Mouse (Mus musculus) A20 (cell line): Measurements from ENCODE around the gene Bicd2.
A peak's percentile ranks its signal among the peaks of the same experiment; 100 is the strongest.

Experiments
- DNase-seq: peaks from one replicate; pipeline ENCODE4 v3.0.0-alpha.2; 2011; ENCODE audit warnings: low read depth, low spot score

Bicd2 gene

DNA sequence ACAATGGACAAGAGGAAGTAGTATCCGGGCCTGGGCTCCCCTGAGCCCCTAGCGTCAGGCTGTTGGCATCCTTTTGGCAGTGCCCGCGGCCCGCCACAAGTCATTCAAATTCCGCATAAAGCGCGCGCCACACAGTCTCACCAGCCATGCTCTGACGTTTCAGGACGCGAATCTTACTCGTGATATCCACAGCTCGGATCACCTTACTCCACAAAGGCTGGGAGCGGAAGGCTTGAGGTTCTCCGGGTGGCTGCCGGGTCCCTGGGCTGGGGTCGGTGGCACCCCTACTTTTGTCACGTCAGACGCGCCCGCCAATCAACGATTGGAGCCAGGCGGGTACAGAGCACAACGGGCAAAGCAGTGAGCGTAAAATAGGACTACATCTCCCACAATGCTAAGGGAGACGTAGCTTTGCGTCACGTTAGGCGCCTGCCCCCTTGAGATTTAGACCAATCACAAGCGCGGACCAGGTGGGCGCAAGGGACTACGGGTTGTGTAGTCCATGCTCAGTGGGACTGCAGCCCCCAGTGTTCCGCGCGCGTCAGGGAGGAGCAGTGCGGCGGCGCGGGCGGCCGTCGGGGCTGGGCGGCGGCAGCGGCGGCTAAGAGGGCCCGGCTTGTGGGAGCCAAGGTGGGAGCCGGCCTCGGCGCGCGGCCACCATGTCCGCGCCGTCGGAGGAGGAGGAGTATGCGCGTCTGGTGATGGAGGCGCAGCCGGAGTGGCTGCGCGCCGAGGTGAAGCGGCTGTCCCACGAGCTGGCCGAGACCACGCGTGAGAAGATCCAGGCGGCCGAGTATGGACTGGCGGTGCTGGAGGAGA, at the start of gene Bicd2:
Bicd2 (plus strand) TSS at position 574 of the 819 bp plus-strand sequence.
- DNase-seq, result peak; percentile 98

DNA sequence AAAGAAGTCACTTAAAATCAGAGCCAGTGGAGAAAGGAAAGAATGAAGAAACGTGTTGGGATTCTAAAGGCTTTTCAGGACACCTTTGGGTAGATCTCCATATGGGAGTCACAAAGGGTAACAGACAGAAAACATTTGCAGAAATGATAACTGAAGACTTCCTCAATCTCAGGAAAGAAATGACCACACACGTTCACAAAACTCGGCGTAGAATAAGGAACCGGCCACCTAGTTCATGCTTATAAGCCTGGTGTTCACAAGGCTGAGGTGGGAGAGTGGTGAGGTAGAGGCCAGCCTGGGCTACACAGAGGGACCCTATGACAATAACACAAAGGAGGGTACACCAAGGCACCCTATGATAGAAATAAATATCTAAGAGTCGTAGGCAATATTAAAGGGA, 49.4 kb upstream of the Bicd2 start:
- peak; percentile 65 for DNase-seq

DNA sequence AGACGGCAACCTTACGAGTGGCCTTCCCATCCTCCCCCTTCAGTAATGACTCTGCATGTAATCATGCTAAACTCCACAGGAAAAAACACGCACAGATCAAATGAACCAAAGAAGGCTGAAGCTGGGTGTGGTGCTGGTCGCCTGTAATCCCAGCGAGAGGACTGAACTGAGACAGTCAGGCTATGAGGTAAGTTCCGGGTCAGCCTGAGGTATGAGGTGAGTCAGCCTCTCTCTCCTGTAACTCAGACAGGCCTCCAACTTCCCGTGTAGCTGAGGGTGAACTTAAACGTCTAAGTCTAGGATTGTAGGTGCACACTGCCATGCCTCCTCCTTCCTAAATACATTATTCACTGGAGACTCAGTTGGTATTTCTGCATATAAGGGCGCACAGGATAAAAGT, 47.3 kb upstream of the Bicd2 start:
- no peak for DNase-seq

DNA sequence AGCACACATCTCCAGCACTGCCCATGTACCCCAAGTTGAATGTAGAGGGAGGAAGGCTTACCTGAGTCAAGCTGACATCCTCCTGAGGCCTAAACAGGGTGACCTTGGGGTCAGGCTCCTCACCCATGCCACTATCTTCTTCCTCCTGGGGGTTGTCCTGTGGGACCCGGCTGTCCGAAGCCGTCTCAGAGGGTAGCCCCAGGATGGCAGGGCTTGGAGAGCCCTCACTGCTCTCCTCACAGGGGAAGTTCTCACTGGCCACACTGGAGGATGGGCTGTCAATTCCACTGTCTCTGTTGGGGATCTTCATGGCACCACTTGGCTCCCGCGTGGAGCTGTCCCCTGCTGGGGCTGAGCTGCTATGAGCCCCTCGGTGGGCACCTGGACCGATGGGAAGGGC, 45.1 kb upstream of the Bicd2 start:
- DNase-seq, result no peak

DNA sequence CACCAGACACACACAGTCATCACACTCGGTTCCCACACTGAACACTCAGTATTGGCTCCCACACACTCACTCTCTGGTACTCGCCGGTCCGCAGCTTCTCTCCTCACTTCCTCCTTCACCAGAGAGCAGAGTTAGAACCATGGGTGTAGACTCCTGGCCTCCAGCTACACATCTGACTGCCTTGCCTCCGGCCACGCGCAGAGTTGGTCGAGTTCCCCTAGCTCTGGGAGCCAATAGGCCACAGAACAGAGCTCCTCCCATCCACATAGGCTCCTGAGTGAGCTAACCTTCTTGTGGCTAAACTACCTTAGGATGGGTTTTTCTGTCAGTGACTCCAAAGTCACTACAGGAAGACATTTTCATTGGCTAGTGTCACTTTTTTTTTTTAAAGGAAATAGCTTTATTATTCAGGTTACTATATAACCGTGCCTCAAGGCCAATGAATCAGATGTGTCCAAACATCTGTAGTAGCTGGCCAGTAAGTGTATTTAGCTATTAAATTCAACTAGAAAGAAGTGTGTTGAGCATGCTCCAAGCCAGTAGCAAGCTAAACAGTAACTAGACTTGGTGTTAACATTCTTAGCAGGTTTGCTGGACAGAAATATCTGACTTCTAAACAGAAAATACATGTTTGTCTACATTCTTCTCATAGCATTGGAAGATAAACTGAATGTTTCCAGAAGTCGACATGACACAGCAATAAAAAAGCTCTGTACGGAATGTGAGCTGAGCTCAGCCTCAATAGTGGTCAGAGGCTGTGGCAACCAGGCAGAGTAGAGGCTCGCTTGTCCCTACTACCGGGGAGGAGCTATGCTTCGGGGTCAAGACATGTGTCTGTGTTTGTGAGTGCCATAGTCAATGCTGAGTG, 42.6 kb upstream of the Bicd2 start:
- DNase-seq, result peak; percentile 41

DNA sequence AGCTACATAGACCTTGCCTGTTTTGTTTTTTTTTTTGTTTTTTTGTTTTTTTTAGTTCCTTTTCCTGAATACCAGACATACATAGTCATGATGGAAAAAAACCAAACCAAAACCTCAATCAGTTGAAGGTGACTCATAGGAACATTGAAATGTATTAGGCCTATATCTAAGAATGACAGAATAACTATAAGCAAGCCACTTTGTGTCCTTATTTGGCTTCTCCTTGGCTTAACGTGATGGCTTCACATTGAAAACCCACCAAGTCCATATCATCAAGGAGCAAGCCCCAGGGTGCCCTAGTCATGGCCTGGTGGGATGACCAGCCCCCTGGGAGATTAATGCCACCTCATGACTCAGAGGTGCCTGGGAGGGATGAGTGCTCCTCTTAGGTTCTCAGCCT, 40.6 kb upstream of the Bicd2 start:
- DNase-seq, result no peak

DNA sequence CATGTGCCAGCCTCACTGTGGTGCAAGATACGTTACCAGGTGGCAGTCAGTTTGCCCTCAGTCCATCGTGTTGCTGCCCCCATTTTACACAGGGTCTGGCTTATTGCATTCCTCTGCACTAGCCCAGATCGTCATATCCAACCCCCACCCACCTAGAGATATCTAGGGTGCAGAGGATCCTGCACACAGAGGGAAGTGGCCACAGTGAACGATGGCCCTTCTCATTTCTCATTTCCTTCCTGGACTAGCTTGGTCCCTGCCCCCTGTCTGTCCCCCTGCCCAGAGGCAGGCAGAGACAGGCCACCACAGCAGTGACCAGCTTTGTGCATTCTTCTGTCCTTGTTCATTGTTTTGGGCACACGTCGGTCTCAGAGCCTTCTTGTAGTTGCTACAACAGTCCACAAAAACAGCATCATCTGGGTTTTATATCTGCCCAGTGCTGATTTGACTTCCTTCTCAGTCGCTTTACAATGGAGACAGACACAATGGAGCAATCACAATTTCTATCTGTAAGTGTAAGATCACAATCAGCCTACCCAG, 34.5 kb upstream of the Bicd2 start:
- no peak for DNase-seq

DNA sequence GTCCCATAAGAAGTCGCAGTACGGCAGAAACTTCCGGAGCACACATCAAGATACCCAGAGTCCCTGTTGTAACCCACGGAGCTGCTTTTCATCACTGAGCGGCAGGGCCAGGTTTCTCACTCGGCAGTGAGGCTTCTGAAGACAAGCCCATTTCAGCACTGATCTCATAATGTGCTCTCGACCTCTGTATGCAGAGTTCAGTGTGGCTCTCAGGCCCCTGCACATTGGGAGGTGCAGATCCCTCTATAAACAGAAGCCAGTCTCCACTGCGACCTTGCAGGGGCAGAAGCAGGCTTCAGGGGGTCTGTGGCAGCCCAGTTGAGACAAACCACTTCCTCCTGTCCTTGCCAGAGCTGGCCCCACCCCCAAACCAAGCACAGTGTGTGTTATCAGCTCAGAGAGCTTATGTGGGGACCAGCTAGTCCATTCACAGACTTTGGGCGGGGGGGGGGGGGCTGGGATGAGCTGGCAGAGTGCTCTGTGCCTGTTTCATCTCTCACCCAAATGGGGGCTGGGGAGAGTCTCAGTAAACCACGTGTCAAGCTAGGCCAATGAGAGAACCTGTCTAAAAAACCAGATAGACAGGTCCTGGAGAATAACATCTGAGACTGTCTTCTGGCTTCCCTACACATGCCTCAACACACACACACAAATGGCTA, 33.9 kb upstream of the Bicd2 start:
- DNase-seq, result peak; percentile 73

DNA sequence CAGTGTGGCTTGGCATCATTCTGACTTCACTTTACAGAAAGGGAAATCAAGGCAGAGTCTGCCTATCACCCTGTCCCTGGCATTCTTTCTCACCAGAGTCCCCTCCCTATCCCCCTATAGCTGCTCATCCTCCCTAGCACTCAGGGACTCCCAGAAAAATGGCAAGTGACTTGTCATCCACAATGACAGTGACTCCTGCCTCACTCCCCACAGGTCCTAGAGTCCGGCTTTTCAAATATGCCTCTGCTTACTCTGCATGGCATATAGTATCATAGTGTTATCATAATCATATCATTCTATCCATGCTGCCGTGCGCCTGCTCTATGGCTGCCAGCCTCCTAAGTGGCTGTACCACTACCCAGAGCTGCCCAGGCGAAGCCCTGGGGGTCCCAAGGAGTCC, 33.2 kb upstream of the Bicd2 start:
- no peak for DNase-seq

DNA sequence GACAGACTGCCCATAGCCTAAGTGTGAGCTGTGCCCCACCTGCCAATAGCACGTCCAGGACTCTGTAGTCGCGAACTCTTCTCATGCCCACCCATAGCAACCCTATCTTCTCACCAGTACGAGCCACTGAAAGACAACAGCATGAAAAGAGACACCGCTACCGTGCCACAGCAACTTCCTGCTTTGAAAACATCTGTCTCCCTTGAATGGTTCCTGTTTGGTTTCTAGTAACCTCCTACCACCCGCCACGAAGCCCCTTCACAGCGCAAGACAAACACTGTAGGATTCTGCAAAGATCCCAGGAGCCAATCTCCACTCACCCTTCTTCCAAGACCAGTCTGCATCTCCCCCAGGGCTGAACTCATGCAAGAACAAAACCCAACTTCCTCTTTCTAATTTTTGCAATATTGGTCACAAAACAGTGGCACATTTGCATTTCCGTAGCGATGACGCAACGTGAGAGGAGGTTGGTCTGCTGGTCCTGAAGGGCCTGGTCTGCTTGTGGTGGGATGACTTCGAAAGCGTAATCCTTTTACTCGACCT, 32.5 kb upstream of the Bicd2 start:
- DNase-seq, result peak; percentile 93

DNA sequence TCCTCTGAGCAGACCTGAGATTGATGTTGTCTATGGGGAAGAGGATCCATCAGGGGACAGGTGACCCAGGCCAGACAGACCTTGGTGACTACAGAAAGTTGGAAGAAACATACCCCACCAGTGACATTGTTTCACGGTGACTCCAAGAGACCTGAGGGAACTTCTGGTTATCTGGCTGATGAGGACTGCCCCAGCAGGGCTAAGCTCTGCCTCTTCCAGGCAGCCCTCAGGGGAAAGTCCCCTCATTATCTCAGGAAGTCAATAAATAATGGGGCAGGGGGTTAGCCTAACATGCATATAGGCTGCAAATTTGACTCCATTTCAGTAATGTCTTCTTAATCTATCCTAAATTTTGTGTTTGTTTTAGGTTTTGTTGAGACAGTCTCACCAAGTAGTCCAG, 31.9 kb upstream of the Bicd2 start:
- no peak for DNase-seq

DNA sequence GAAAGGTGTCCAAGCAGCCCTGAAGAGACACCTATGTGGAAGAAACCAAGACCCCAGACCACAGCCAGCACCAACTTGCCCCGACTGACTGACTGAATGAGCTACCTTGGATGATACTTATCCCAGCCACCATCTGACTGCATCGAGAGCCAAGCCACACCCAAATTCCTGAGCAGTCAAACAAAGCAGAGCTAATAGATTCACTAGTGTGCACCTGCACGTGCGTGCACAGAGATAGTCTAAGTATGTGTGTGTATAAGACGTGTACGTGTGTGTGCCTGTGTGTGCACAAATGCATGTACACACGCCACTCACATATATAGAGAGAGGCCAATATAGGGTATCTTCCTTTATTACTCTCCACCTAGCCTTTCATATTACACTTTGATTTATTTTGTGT, 29.7 kb upstream of the Bicd2 start:
- DNase-seq, result no peak

DNA sequence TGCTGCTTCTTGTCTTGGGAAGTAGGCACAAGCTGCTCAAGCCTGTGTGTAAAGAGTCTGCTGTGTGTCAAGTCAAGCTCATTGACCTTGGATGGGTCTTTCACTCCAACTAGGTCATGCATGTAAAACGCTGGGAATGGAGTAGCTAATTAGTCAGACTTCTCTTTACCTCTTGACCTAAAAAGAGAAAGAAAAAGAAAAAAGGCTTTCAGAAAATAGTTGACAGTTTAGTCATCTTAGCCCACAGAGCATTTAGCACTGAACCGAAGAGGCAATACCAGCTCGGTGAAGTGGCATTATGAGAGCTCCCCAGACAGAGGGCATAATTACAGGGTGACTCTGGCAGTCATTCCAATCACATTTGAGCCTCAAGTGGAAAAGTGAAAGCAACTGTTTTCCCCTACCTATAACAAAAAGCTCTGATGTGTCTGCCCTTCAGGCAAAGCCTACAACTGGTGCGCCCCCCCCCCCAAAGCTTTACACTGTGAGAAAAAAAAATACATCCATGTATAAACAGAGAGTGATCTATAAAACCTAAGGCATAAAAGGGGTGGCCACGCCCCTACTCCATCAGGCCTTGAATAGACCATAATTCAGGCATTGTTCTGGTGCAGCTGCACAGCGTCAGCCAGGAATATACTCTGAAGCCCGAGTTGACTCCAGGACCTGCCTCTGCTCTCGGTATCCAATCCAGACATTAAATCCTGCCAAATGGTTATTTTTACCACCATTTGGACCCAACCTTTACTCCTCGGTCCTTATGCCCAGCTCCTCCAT, 24.8 kb upstream of the Bicd2 start:
- no peak for DNase-seq

DNA sequence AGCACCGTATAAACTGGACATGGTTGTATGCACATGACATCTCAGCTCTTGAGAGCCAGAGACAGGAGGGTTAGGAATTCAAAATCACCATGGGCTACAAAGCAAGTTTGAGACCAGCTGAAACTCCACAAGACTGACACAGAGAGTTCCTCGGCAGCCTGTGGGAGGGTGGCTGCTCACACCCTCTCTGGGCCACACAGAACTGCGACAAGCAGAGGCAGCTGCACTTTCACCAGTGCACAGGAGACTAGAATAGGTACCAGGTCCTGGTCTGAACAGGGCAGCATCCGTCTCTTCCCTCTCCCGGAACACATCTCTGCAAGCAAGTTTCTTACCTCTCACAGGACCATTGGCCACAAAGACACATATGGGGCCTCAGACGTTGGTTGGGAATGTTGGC, 23.9 kb upstream of the Bicd2 start:
- no peak for DNase-seq

DNA sequence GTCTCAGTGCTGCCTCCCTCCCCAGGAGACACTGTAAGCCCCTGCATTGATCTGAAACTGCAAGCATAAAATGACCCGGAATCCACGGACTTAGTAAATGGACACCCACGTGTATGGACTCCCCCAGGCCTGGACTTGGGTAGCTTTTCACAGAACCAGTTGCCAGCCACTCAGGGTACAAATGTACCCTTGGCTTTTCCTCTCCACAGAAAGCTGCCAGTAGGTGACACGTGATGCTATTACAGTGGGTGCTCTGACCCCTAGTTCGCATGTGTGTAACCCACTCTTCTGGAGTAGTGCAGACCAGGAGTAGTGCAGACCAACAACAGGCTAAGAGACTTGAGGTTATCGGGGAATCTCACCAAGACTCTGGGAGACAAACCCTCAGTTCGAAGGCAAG, 23.5 kb upstream of the Bicd2 start:
- DNase-seq, result no peak

DNA sequence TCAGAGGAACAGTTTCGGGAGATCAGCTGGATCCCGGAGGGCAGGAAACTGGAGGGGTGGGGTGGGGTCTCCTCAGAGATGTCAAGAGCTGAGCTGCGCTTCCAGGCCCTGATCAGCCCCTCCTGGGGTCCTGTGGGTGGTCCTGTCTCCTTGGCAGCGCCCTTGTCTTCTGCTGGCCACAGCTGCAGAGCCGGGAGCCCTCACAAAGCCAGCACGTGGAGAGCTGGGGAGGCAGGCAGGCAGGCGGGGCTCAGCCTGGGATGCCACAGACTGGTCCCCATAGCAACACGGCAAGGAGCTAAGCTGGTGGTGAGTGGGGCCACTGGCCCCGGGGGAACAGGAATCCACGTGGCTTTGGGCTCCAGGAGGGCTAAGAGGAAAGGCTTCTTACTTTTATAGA, 21.3 kb upstream of the Bicd2 start, which contains the start of gene Fgd3:
Fgd3 (minus strand) TSS at position 272 of the 400 bp plus-strand sequence.
- no peak for DNase-seq

DNA sequence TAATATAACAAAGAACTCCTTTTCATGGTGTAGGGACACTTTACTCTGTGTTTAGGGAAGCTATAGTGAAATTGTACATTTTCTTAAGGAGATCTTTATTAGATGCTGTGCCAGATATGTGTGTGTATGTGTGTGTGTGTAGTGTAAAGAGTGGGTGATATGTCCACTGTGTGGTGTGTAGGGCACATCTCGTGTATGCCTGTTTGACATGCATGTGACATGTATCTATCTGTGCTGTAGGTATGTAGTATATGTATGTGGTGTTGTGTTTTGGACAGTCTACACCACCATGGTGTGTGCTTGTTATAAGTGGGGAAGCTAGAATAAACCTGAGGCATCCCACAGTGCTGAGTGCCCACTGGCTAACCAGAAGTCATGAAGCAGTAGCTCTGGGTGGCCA, 20.9 kb upstream of the Bicd2 start:
- DNase-seq, result no peak

DNA sequence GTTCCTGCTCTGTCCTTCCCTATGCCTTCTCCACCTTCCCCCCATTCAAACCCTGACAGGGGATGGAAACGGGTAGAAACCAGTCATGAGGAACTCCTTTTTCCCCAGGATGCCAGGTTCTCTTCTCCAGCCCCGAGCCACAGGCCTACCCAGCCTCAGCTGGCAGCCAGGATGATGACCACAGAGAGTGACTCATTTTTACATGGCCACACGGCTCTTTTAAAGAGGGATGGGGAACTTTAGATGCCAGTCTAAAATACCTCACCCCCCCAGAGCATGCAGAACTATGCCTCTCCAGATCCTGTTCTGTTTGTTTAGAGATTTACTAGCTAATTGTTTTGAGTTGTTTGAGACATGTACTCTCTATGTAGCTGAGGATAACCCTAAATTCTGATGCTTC, 19.9 kb upstream of the Bicd2 start:
- no peak for DNase-seq

DNA sequence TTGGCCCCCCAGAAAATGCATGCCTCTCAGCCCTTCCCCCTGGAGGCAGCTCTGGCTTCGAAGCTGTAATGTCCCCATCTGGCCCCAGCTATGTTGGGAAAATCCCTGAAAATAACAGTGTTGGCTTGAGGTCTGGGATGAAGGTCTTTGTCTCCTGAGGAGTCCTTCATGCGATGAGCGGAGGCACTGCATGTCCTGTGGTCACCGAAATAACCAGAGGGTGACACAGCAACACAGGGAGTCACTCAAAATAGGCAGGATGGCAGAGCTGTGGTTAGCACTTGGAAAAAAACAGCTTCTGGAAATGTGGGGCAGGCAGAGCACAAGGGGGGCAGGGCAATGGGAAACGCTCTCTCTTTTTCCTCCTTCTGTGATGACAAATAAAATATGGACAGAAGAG, 19.2 kb upstream of the Bicd2 start:
- DNase-seq, result no peak

DNA sequence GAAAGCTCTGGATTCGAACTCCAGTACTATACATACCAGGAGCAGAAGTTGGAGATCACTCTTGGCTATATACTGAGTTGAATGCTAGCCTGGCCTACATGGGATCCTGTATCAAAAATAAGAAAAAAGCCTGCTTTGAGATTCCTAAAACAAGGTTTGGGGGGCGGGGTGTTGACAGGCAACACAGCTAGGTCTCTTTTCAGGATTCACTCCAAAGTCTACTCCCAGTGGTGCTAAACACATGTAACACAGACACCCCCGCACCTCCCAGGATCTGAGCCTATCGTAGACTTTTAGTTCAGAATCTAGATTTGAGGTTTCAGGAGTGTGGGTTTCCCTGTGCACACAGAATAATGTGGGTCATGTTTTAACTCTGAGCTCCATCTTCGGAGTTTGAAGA, 18.6 kb upstream of the Bicd2 start:
- no peak for DNase-seq

DNA sequence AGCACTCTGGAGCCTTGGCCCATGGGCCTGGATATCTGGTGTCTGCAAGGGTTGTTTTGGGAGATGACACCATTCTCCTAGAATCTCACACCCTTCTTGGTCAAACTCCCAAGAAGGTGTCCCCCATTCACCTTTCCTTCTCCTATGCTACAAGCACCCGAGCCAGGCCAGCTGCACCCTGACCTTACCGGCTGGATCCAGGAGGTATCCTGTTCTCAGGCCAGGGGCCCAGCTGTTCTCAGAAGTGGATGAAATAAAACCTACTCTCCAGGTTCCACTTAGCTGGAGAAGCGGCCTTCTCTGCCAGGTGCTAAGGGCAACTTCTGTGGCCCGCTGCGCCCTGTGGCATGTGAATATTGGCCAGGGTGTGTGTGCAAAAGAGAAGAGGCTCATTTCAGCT, 16.5 kb upstream of the Bicd2 start:
- no peak for DNase-seq
